Mouse (Mus musculus): ENCODE data around the gene Bnc2.

DNA sequence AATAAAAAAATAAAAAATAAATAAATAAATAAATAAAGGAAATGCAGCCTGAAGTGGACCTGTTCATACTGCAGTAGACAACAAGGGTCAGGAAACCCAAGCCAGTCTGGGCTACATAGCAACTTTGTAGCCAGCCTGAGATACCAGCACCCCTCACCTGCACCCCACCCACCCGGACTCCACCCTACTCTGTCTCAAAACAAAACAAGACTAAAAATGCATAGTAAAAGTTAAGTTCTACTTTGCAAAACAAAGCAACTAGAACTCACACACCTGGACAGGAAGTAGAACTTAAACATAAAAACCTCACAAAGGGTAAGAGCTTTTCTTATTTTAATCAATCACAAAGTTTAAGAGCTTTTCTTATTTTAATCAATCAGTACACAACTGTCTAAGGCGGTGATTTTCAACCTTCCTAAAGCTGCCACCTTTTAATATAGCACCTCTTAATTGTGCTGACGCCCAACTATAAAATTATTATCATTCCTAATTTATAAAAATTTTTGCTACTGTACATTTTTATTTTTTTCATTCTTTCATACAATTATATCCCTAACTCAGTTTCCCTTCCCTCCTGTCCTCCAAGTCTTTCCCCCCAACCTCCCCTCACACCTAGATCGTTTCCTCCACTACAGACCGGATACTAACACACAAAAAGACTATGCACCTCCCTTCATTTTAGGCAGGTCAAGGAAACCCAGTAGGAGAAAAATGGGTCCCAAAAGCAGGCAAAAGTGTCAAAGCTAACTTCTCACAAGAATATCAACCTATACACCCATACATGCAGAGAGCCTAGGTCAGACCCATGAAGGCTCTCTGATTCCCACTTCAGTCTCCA, 12.6 kb downstream of the Bnc2 start:
- no peak for TF ChIP-seq CTCF (IDR thresholded peaks at IDR 0.05; ENCODE audit: control insufficient read depth, insufficient read depth, low read length)
- no peak for TF ChIP-seq POLR2A (IDR thresholded peaks at IDR 0.05; ENCODE audit: borderline replicate concordance, control insufficient read depth, low read depth, low read length)
